Mouse (Mus musculus): ENCODE data around the gene Cgrrf1.
"Not testable (repeated sequence)": the region's sequence is repeated elsewhere in the genome, so short reads cannot be mapped to it uniquely, and the experiment has no call there.

Cgrrf1 gene

GRCm38 (mm10) chr14:46831837-46832333 lies at the start of gene Cgrrf1:
TSS of gene Cgrrf1 (plus strand) at chr14:46832125.
- peak; percentile 97 for DNase-seq (ENCODE audit: low spot score in 2 of 2)

GRCm38 (mm10) chr14:46782187-46782828 lies 49.6 kb upstream of the Cgrrf1 start:
- peak in 1 of 2 experiments; percentile 36 for DNase-seq (ENCODE audit: low spot score in 2 of 2)

GRCm38 (mm10) chr14:46783327-46783926 lies 48.5 kb upstream of the Cgrrf1 start:
- DNase-seq (ENCODE audit: low spot score in 2 of 2) = no peak

- peak in 1 of 2 experiments; percentile 58 for DNase-seq (ENCODE audit: low spot score in 2 of 2)
These were observed 46.7 kb upstream of the Cgrrf1 start for GRCm38 (mm10) chr14:46785247-46785646.

- no peak for DNase-seq (ENCODE audit: low spot score in 2 of 2)
These were observed 44.5 kb upstream of the Cgrrf1 start for GRCm38 (mm10) chr14:46787454-46787786.

- DNase-seq (ENCODE audit: low spot score in 2 of 2) = peak; percentile 91 to 97
These were observed 44.0 kb upstream of the Cgrrf1 start, which contains the start of gene Cnih1 for GRCm38 (mm10) chr14:46787787-46788504. TSS of gene Cnih1 (minus strand) at chr14:46788411.

- no peak for DNase-seq (ENCODE audit: low spot score in 2 of 2)
These were observed 43.4 kb upstream of the Cgrrf1 start for GRCm38 (mm10) chr14:46788505-46788901.

GRCm38 (mm10) chr14:46790303-46790702 lies 41.6 kb upstream of the Cgrrf1 start:
- peak; percentile 46 to 72 for DNase-seq (ENCODE audit: low spot score in 2 of 2)

- DNase-seq (ENCODE audit: low spot score in 2 of 2) = no peak
These were observed 41.2 kb upstream of the Cgrrf1 start for GRCm38 (mm10) chr14:46790723-46791122.

GRCm38 (mm10) chr14:46794157-46794556 lies 37.8 kb upstream of the Cgrrf1 start:
- no peak for DNase-seq (ENCODE audit: low spot score in 2 of 2)

GRCm38 (mm10) chr14:46800684-46801345 lies 31.1 kb upstream of the Cgrrf1 start:
- peak; percentile 66 to 69 for DNase-seq (ENCODE audit: low spot score in 2 of 2)

- no peak for DNase-seq (ENCODE audit: low spot score in 2 of 2)
These were observed 28.7 kb upstream of the Cgrrf1 start for GRCm38 (mm10) chr14:46803259-46803658.

GRCm38 (mm10) chr14:46803791-46804190 lies 28.1 kb upstream of the Cgrrf1 start:
- DNase-seq (ENCODE audit: low spot score in 2 of 2) = no peak

GRCm38 (mm10) chr14:46806186-46806585 lies 25.7 kb upstream of the Cgrrf1 start:
- no peak for DNase-seq (ENCODE audit: low spot score in 2 of 2)

- no peak for DNase-seq (ENCODE audit: low spot score in 2 of 2)
These were observed 24.0 kb upstream of the Cgrrf1 start for GRCm38 (mm10) chr14:46807927-46808326.

GRCm38 (mm10) chr14:46815640-46816039 lies 16.3 kb upstream of the Cgrrf1 start:
- DNase-seq (ENCODE audit: low spot score in 2 of 2) = no peak

GRCm38 (mm10) chr14:46816916-46817622 lies 14.9 kb upstream of the Cgrrf1 start:
- no peak for DNase-seq (ENCODE audit: low spot score in 2 of 2)

- no peak for DNase-seq (ENCODE audit: low spot score in 2 of 2)
These were observed 13.2 kb upstream of the Cgrrf1 start for GRCm38 (mm10) chr14:46818743-46819142.

GRCm38 (mm10) chr14:46819961-46820360 lies 12.0 kb upstream of the Cgrrf1 start:
- not testable (repeated sequence) for DNase-seq (ENCODE audit: low spot score in 2 of 2)

GRCm38 (mm10) chr14:46821271-46821872 lies 10.6 kb upstream of the Cgrrf1 start:
- DNase-seq (ENCODE audit: low spot score in 2 of 2) = no peak

All from spleen, postnatal 4 days (tissue).